Mouse (Mus musculus) erythroblast, embryonic 14.5 days (primary cell): ENCODE data around the gene Dvl3. TPM values are rescaled to one million over a fixed set of nuclear protein-coding genes. Genes with fewer than 3 reads are reported as not detected.

Source experiments
- H3K27me3 ChIP-seq: 2 replicates; pipeline ENCODE4 v1.6.1; 2012; ENCODE audit warnings: inconsistent platforms; ENCODE audit not compliant: control insufficient read depth
- H3K36me3 ChIP-seq: 2 replicates; pipeline ENCODE4 v1.6.1; 2012; ENCODE audit warnings: mild to moderate bottlenecking, inconsistent platforms; ENCODE audit not compliant: control insufficient read depth
- H3K4me1 ChIP-seq: 2 replicates; pipeline ENCODE4 v1.6.1; 2012; ENCODE audit warnings: inconsistent platforms; ENCODE audit not compliant: control insufficient read depth
- H3K4me3 ChIP-seq: replicated peaks from 2 replicates; pipeline ENCODE3; 2012; ENCODE audit warnings: moderate library complexity, mild to moderate bottlenecking, inconsistent platforms
- H3K9me3 ChIP-seq: 2 replicates; pipeline ENCODE4 v1.6.1; 2012; ENCODE audit warnings: low read length, inconsistent platforms, mixed read lengths; ENCODE audit not compliant: control insufficient read depth
- GATA1 ChIP-seq: IDR thresholded peaks from 2 replicates; pipeline ENCODE4 v1.6.1; 2012; ENCODE audit warnings: low read length, inconsistent platforms, mixed read lengths
- TAL1 ChIP-seq: IDR thresholded peaks from 3 replicates; pipeline ENCODE4 v1.6.1; 2012; ENCODE audit warnings: low read length, inconsistent platforms, mixed read lengths
- polyA plus RNA-seq: library from polyadenylated mRNA; stranded (reverse); fragments of >175 nt; gene quantifications from 2 replicates; pipeline ENCODE4 v1.2.3, GENCODE M21; 2012

Gene Dvl3
- polyA plus RNA-seq, 1 experiment: 1.4 TPM

DNA sequence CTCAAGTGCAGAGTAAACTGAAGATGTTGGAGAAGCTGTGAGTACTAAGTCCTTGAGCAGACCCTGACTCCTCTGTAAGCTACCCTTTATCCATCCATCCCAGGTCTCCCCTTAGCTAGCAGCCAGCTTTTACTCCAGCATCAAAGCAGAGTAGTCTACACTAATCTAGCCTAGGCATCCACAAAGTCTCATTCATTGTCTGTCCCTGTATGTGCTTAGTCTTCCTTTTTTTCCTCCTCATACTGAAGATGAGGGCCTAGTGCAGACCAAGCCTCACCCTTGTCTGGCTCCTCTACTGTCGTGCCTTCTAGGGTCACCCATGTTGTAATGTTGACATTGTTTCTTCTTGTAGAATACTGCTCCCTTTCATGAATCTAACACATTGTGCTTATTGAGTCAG is 35.8 kb downstream of the Dvl3 start:
- Histone ChIP-seq H3K36me3 (peaks cover 72% of the 10 kb centered on the region), H3K4me3 (no peak overlapping the region), H3K9me3 (no peaks in the 10 kb centered on the region), H3K4me1 (peaks cover 24% of the 10 kb centered on the region), H3K27me3 (no peaks in the 10 kb centered on the region)
- no peak for TF ChIP-seq GATA1
- TF ChIP-seq TAL1: no peak

DNA sequence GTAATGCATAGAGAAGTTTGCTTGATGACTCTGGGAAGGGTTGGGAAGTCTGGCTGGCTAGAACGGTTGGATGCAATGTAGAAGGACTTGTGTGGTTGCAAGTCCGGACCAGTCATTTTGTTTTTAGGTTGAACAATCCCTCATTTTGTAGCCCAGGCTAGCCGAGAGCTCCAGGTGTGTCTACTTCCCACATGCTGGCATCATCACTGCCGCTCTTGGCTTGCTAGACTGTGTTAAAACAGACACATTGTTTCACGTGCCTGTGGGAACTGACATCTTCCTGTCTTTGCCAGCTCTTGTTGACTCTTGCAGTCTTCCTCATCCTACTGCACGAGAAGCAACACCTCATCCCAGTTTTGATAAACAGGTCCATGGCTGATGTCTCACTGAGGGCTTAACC is 38.2 kb downstream of the Dvl3 start:
- Histone ChIP-seq H3K36me3 (peaks cover 88% of the 10 kb centered on the region), H3K9me3 (no peaks in the 10 kb centered on the region), H3K4me3 (no peak overlapping the region), H3K27me3 (no peaks in the 10 kb centered on the region), H3K4me1 (peaks cover 4% of the 10 kb centered on the region)
- TF ChIP-seq GATA1: no peak
- no peak for TF ChIP-seq TAL1

DNA sequence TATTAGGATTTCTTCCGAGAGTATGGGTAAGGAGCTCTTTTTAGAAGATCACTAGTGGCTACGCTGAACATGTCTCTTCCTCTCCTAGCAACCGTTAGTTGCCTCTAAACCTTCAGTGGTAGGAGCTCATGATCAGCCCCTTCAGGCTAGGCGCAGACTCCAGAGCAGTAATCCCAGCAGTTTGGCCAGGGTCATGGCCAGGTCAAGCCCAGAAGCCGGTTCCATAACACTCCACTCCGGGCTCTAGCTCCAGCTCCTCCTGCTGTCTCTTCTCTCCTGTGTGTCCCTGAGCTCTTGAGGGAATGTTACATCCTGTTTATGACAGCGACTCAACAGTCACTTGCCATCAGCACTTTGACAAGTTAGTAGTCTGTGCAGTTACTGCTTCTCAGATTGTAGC is 40.6 kb downstream of the Dvl3 start:
- peaks cover 90% of the 10 kb centered on the region for H3K36me3 ChIP-seq
- H3K4me3 ChIP-seq: no peak overlapping the region
- H3K4me1 ChIP-seq: no peaks in the 10 kb centered on the region
- TF ChIP-seq TAL1 (no peak), GATA1 (no peak)
- no peaks in the 10 kb centered on the region for H3K27me3 ChIP-seq
- no peaks in the 10 kb centered on the region for H3K9me3 ChIP-seq

DNA sequence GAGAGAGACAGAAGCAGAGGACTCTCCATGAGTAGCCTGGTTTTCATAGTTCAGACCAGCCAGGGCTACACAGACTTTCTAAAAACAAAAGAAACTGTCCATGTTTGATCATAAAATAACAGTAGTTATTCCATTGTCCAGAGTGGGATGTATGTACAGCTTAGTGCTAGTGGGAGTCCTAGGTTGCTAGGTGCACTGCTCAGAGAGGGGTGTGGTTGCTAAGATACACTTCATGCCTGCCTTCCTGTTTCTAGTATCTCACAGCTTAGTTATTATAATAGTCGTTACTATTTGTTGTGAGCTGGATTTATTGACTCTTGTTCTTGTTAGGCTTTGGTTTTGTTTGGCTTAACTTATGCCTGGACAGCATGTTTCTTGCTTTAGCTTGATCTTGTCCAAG is 48.3 kb downstream of the Dvl3 start:
- Histone ChIP-seq H3K36me3 (peaks cover 31% of the 10 kb centered on the region), H3K27me3 (no peaks in the 10 kb centered on the region), H3K9me3 (no peaks in the 10 kb centered on the region), H3K4me1 (no peaks in the 10 kb centered on the region), H3K4me3 (no peak overlapping the region)
- TF ChIP-seq GATA1 (no peak), TAL1 (no peak)

Other genes with a start within 250 kb of the Dvl3 start
- gene Parl, start 214.6 kb upstream of the Dvl3 start, polyA plus RNA-seq: 8.2 and 12.1 TPM in 2 replicates
- not detected in 2 replicates for gene Cyp2ab1, start 191.6 kb upstream of the Dvl3 start, polyA plus RNA-seq
- 0.28 and 0.32 TPM in 2 replicates for gene Abcc5, start 90.6 kb upstream of the Dvl3 start, polyA plus RNA-seq
- gene Eif2b5, start 18.2 kb upstream of the Dvl3 start, polyA plus RNA-seq: 0.70 and 0.73 TPM in 2 replicates
- 16.9 TPM in 2 replicates for gene Ap2m1, start 18.5 kb downstream of the Dvl3 start, polyA plus RNA-seq
- 0.73 and 2.6 TPM in 2 replicates for gene Abcf3, start 31.6 kb downstream of the Dvl3 start, polyA plus RNA-seq
- gene Vwa5b2, start 72.5 kb downstream of the Dvl3 start, polyA plus RNA-seq: 0.06 and 0.10 TPM in 2 replicates
- gene Eef1akmt4, start 94.6 kb downstream of the Dvl3 start, polyA plus RNA-seq: 0.24 and 0.43 TPM in 2 replicates
- gene Gm49333, start 94.6 kb downstream of the Dvl3 start, polyA plus RNA-seq: not detected in 2 replicates
- 1.2 and 1.4 TPM in 2 replicates for gene Alg3, start 94.8 kb downstream of the Dvl3 start, polyA plus RNA-seq
- gene Camk2n2, start 104.3 kb downstream of the Dvl3 start, polyA plus RNA-seq: not detected in 2 replicates
- gene Ece2, start 112.8 kb downstream of the Dvl3 start, polyA plus RNA-seq: not detected in 2 replicates
- 19.6 and 22.4 TPM in 2 replicates for gene Psmd2, start 134.7 kb downstream of the Dvl3 start, polyA plus RNA-seq
- gene Eif4g1, start 151.3 kb downstream of the Dvl3 start, polyA plus RNA-seq: 37.6 and 54.8 TPM in 2 replicates
- gene Fam131a, start 176.3 kb downstream of the Dvl3 start, polyA plus RNA-seq: 0.26 and 0.29 TPM in 2 replicates
- gene Polr2h, start 200.7 kb downstream of the Dvl3 start, polyA plus RNA-seq: 0.25 TPM in 1 of 2 replicates, not detected in the other
- 1.8 and 3.3 TPM in 2 replicates for gene Clcn2, start 200.8 kb downstream of the Dvl3 start, polyA plus RNA-seq
- not detected in 2 replicates for gene Chrd, start 216.1 kb downstream of the Dvl3 start, polyA plus RNA-seq
- not detected in 2 replicates for gene Thpo, start 217.5 kb downstream of the Dvl3 start, polyA plus RNA-seq